Mouse (Mus musculus) spleen, adult 2 months (tissue): ENCODE data around the gene Aven. TPM values are rescaled to one million over a fixed set of nuclear protein-coding genes. Genes with fewer than 3 reads are reported as not detected.

Source experiments
- DNase-seq, 2 experiments: peaks; one replicate each; pipeline versions ENCODE4 v3.0.0 to v3.0.0-alpha.2; 2012 to 2021; ENCODE audit warnings: low spot score in 2 of 2, low read depth in 1 of 2
- H3K27ac ChIP-seq: fragments of 200-500 bp; 2 replicates; pipeline ENCODE4 v1.5.1; 2012; ENCODE audit warnings: low read length, inconsistent platforms; ENCODE audit not compliant: insufficient read depth
- H3K27me3 ChIP-seq: fragments of 200-500 bp; 2 replicates; pipeline ENCODE4 v1.6.1; 2012; ENCODE audit warnings: mild to moderate bottlenecking, moderate library complexity, low read length, inconsistent platforms; ENCODE audit not compliant: control insufficient read depth, insufficient read depth
- H3K36me3 ChIP-seq: fragments of 200-500 bp; 2 replicates; pipeline ENCODE4 v1.6.1; 2012; ENCODE audit warnings: mild to moderate bottlenecking, low read length, inconsistent platforms; ENCODE audit not compliant: control insufficient read depth, insufficient read depth
- H3K4me1 ChIP-seq: fragments of 200-500 bp; 2 replicates; pipeline ENCODE4 v1.6.1; 2011; ENCODE audit warnings: inconsistent platforms; ENCODE audit not compliant: control insufficient read depth, insufficient read depth, insufficient read length
- H3K4me3 ChIP-seq: fragments of 200-500 bp; 2 replicates; pipeline ENCODE4 v1.5.1; 2011; ENCODE audit warnings: mild to moderate bottlenecking, inconsistent platforms; ENCODE audit not compliant: insufficient read depth, insufficient read length; ENCODE audit errors: extremely low read depth
- CTCF ChIP-seq: fragments of 200-500 bp; IDR thresholded peaks from 2 replicates; pipeline ENCODE4 v1.5.1; 2011; ENCODE audit warnings: mild to moderate bottlenecking, inconsistent platforms; ENCODE audit not compliant: insufficient read depth, insufficient read length, insufficient replicate concordance; ENCODE audit errors: extremely low read depth
- POLR2A ChIP-seq: fragments of 200-500 bp; IDR thresholded peaks from 2 replicates; pipeline ENCODE4 v1.6.1; 2011; ENCODE audit warnings: low read depth, low read length, inconsistent platforms
- WGBS: fragments of 180-500 bp; shearing (Covaris S2); methylation state at CpG from one replicate; pipeline ENCODE4 v1.1.7; 2018; 5-methylcytosine and 5-hydroxymethylcytosine counted together
- polyA plus RNA-seq: library from polyadenylated mRNA; depleted of rRNA; stranded (reverse); fragments of >200 nt; gene quantifications from 2 replicates; pipeline ENCODE4 v1.2.3, GENCODE M21; 2012

Aven gene
- polyA plus RNA-seq, 1 experiment, result 2.7 TPM

DNA sequence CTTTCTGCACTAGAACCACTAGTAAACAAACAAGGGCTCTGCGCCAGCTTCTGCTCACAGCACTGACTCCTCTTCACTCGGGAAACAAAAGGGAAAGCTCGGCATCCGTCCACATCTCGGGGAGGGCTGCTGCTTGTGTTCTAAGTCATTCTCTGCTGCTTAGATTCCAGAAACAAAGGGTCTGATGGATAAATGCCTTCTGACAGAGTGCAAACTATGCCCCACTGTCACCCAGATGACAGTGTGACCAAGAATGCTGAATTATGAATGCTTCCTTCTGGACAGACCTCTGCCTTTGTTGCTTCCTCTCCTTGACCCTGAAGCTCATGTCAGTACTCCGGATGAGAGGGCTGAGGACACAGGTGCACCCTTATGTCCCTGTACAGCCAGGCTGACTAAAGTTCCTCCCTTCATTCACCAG lies 98.7 kb downstream of the Aven start:
- DNase-seq, result no peak
- no peaks in the 10 kb centered on the region for H3K36me3 ChIP-seq

DNA sequence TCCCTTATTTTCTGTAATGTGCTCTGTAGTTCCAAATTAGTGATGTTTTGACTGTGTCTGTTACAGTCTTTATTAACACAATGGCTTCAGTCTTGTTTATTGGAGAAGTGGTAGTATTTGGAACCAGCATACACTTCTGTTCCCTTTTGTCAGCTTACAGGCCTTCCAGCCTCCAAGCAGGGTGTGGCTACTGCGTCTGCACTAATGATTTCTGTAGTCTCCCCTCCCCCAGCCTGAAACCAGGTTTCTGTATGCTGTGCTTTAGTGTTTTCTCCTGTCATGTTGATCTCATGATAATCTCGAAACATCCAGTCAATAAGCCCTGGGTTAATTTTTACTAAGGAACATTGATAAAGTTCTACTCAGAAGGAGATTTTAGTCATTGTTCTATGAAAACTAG lies 100.6 kb downstream of the Aven start:
- no peaks in the 10 kb centered on the region for H3K27me3 ChIP-seq
- H3K4me3 ChIP-seq, result no peak overlapping the region
- WGBS, result 80% methylated on average over 2 of the region's 2 CpGs
- DNase-seq, result no peak
- no peaks in the 10 kb centered on the region for H3K4me1 ChIP-seq
- TF ChIP-seq POLR2A (no peak), CTCF (no peak)
- no peak overlapping the region for H3K27ac ChIP-seq
- no peaks in the 10 kb centered on the region for H3K36me3 ChIP-seq

More for the DNA sequence above, 98.7 kb downstream of the Aven start:
- no peaks in the 10 kb centered on the region for H3K4me1 ChIP-seq
- 82% methylated on average over 6 of the region's 6 CpGs for WGBS
- TF ChIP-seq CTCF, result no peak
- TF ChIP-seq POLR2A, result no peak
- no peak overlapping the region for H3K4me3 ChIP-seq
- no peak overlapping the region for H3K27ac ChIP-seq
- no peaks in the 10 kb centered on the region for H3K27me3 ChIP-seq

GRCm38 (mm10) chr2:112593781-112594180 lies 101.0 kb downstream of the Aven start:
- no peak overlapping the region for H3K4me3 ChIP-seq
- DNase-seq, result no peak
- no peak overlapping the region for H3K27ac ChIP-seq
- H3K4me1 ChIP-seq, result no peaks in the 10 kb centered on the region
- 98% methylated on average over 2 of the region's 2 CpGs for WGBS
- no peak for TF ChIP-seq CTCF
- no peak for TF ChIP-seq POLR2A
- no peaks in the 10 kb centered on the region for H3K36me3 ChIP-seq
- no peaks in the 10 kb centered on the region for H3K27me3 ChIP-seq

- H3K36me3 ChIP-seq, result no peaks in the 10 kb centered on the region
- TF ChIP-seq POLR2A (no peak), CTCF (no peak)
- 76% methylated on average over 3 of the region's 3 CpGs for WGBS
- H3K27ac ChIP-seq, result no peak overlapping the region
- DNase-seq, result no peak
- H3K4me3 ChIP-seq, result no peak overlapping the region
- H3K4me1 ChIP-seq, result no peaks in the 10 kb centered on the region
- no peaks in the 10 kb centered on the region for H3K27me3 ChIP-seq
Observed at GRCm38 (mm10) chr2:112595807-112596206, 103.0 kb downstream of the Aven start.

GRCm38 (mm10) chr2:112596415-112596814 lies 103.7 kb downstream of the Aven start:
- 81% methylated on average over 5 of the region's 5 CpGs for WGBS
- Histone ChIP-seq H3K27me3 (no peaks in the 10 kb centered on the region), H3K4me1 (no peaks in the 10 kb centered on the region), H3K4me3 (no peak overlapping the region), H3K27ac (no peak overlapping the region), H3K36me3 (no peaks in the 10 kb centered on the region)
- TF ChIP-seq CTCF (no peak), POLR2A (no peak)
- DNase-seq, result no peak

- Histone ChIP-seq H3K4me1 (no peaks in the 10 kb centered on the region), H3K36me3 (no peaks in the 10 kb centered on the region), H3K4me3 (no peak overlapping the region), H3K27me3 (no peaks in the 10 kb centered on the region), H3K27ac (no peak overlapping the region)
- TF ChIP-seq POLR2A (no peak), CTCF (no peak)
- no peak for DNase-seq
- WGBS, result 93% methylated on average over 1 of the region's 1 CpGs
Observed at GRCm38 (mm10) chr2:112597064-112597463, 104.3 kb downstream of the Aven start.

DNA sequence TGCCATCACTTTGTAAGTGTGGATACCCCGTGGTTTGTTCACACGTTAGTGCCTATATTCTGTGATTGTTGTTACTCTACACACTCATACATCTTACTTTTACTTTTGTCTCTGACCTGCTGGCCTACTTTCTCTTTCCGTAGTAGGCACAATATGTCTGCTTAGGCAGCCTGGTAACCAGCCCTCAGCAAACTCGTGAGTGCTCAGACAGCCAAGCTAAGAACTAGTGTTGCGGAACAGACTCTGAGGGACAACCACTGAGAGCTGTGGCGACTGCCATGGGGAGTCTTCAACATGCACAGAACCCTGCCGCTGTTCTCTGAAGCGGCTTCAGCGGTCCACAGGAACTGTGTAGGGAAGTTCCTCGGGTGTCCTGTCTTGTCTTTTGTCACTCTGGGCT lies 107.5 kb downstream of the Aven start:
- Histone ChIP-seq H3K4me3 (no peak overlapping the region), H3K4me1 (no peaks in the 10 kb centered on the region), H3K27ac (no peak overlapping the region), H3K36me3 (no peaks in the 10 kb centered on the region), H3K27me3 (no peaks in the 10 kb centered on the region)
- TF ChIP-seq POLR2A (no peak), CTCF (no peak)
- DNase-seq, result no peak
- 90% methylated on average over 10 of the region's 10 CpGs for WGBS
